ENCODE assay signal across 8 mouse cellular contexts in genomic region chrX:38190458-38190764, GRCm38 (mm10). TPM values are rescaled to one million over a fixed set of nuclear protein-coding genes. Genes with fewer than 3 reads are reported as not detected.
DNase-seq lines count a peak whose midpoint lies in the region; ATAC-seq and TF ChIP-seq lines count a peak whose summit lies in the region.

No protein-coding gene starts in this region.

- H3K36me3 ChIP-seq in embryonic facial prominence, embryonic 11.5 days (replicated peaks; ENCODE audit: control insufficient read depth, insufficient read depth, low read depth, low read length): no peaks in the 10 kb centered on the region
- no peaks in the 10 kb centered on the region for H3K36me3 ChIP-seq in intestine, embryonic 15.5 days
- H3K36me3 ChIP-seq in neural tube, embryonic 12.5 days: no peaks in the 10 kb centered on the region

- 24% methylated on average over 3 of the region's 3 CpGs for WGBS in embryonic facial prominence, embryonic 11.5 days
- WGBS in intestine, embryonic 15.5 days: 35% methylated on average over 3 of the region's 3 CpGs
- 10% methylated on average over 3 of the region's 3 CpGs for WGBS in neural tube, embryonic 12.5 days

- peak overlapping the region; percentile 47 for H3K4me2 ChIP-seq in embryonic facial prominence, embryonic 11.5 days (ENCODE audit: low read depth, low read length)
- H3K4me2 ChIP-seq in intestine, embryonic 15.5 days (replicated peaks): peak overlapping the region; percentile 56
- peak overlapping the region; percentile 63 for H3K4me2 ChIP-seq in neural tube, embryonic 12.5 days (replicated peaks)

- no peaks in the 10 kb centered on the region for H3K9me3 ChIP-seq in embryonic facial prominence, embryonic 11.5 days (replicated peaks; ENCODE audit: control insufficient read depth, low read length)
- no peaks in the 10 kb centered on the region for H3K9me3 ChIP-seq in intestine, embryonic 15.5 days
- no peaks in the 10 kb centered on the region for H3K9me3 ChIP-seq in neural tube, embryonic 12.5 days

- no peak for DNase-seq in left cerebral cortex, adult 2 months (ENCODE audit: extremely low spot score in 1 of 2, low spot score in 2 of 2)
- DNase-seq in left cerebral cortex, adult 18-20 months (ENCODE audit: low spot score in 2 of 2): no peak
- DNase-seq in embryonic facial prominence, embryonic 11.5 days (ENCODE audit: low spot score): no peak
- no peak for DNase-seq in thymus, adult 18-20 months
- no peak for DNase-seq in layer of hippocampus, adult 9-10 months (ENCODE audit: low spot score)
- no peak for DNase-seq in right cerebral cortex, postnatal 25 days

- intact Hi-C loops in left cerebral cortex, adult 2 months (cut with DNase I): loop anchor here (5.0 kb wide), 2 partner anchors 62 to 247 kb away; partner anchors contain the start of gene Tmem255a

- TF ChIP-seq CTCF in left cerebral cortex, adult 2 months (IDR thresholded peaks at IDR 0.05): no peak

- no peaks in the 10 kb centered on the region for H3K27me3 ChIP-seq in embryonic facial prominence, embryonic 11.5 days (ENCODE audit: control insufficient read depth, insufficient read depth, low read length)
- H3K27me3 ChIP-seq in intestine, embryonic 15.5 days (replicated peaks): no peaks in the 10 kb centered on the region
- H3K27me3 ChIP-seq in neural tube, embryonic 12.5 days (replicated peaks): no peaks in the 10 kb centered on the region

- H3K4me3 ChIP-seq in left cerebral cortex, adult 2 months: peak overlapping the region; percentile 65
- H3K4me3 ChIP-seq in embryonic facial prominence, embryonic 11.5 days (ENCODE audit: low read depth, low read length): peak overlapping the region; percentile 64
- peak overlapping the region; percentile 55 for H3K4me3 ChIP-seq in intestine, embryonic 15.5 days (replicated peaks)
- H3K4me3 ChIP-seq in neural tube, embryonic 12.5 days: peak overlapping the region; percentile 63

- no peaks in the 10 kb centered on the region for H3K4me1 ChIP-seq in embryonic facial prominence, embryonic 11.5 days (ENCODE audit: control insufficient read depth, insufficient read depth, low read length)
- no peaks in the 10 kb centered on the region for H3K4me1 ChIP-seq in intestine, embryonic 15.5 days (replicated peaks)
- H3K4me1 ChIP-seq in neural tube, embryonic 12.5 days: 0 out of 2 replicates have a peak, but pooled peaks cover 5% of the 10 kb centered on the region

- 0 out of 2 replicates have a peak, but pooled peaks have one; percentile 20 for ATAC-seq in embryonic facial prominence, embryonic 11.5 days (replicated peaks; ENCODE audit: insufficient number of reproducible peaks, low FRiP score, low TSS enrichment, low read depth)
- peak; percentile 13; the same call in 1 of the 2 replicates for ATAC-seq in intestine, embryonic 15.5 days
- peak; percentile 19; the same call in 1 of the 2 replicates for ATAC-seq in neural tube, embryonic 12.5 days (ENCODE audit: low FRiP score, low read depth)

- H3K27ac ChIP-seq in left cerebral cortex, adult 2 months: peak overlapping the region; percentile 87; the same call in 1 of the 2 replicates
- H3K27ac ChIP-seq in embryonic facial prominence, embryonic 11.5 days (replicated peaks; ENCODE audit: low read depth, low read length): peak overlapping the region; percentile 56; the same call in 1 of the 2 replicates
- peak overlapping the region; percentile 86 for H3K27ac ChIP-seq in intestine, embryonic 15.5 days
- H3K27ac ChIP-seq in neural tube, embryonic 12.5 days: no peak overlapping the region

- peak overlapping the region; percentile 85 for H3K9ac ChIP-seq in embryonic facial prominence, embryonic 11.5 days (replicated peaks; ENCODE audit: low read length)
- H3K9ac ChIP-seq in intestine, embryonic 15.5 days: peak overlapping the region; percentile 58
- H3K9ac ChIP-seq in neural tube, embryonic 12.5 days: peak overlapping the region; percentile 76

RNA-seq across cellular contexts. Expression of gene Zbtb33, which starts 0.8 kb away (rescaled TPM):
- 10 to 100 TPM; 23.1 to 24.1 TPM for total RNA-seq in left cerebral cortex, adult 2 months (2021)
- total RNA-seq in left cerebral cortex, adult 18-20 months (2021): 10 to 100 TPM; 22.5 to 26.7 TPM
- polyA plus RNA-seq in embryonic facial prominence, embryonic 11.5 days (2014; fragmentation: Nextera tagmentation; extraction: Ambion mirVana): 7.3 and 9.1 TPM in 2 replicates
- polyA plus RNA-seq in intestine, embryonic 15.5 days (2015; fragmentation: Nextera tagmentation; extraction: Ambion mirVana): 3.6 and 3.8 TPM in 2 replicates
- 7.1 and 7.3 TPM in 2 replicates for polyA plus RNA-seq in neural tube, embryonic 12.5 days (2016; fragmentation: Nextera tagmentation; extraction: Ambion mirVana)
